ENCODE assay signal across 17 mouse cellular contexts in genomic region chr4:82401450-82402061, GRCm38 (mm10).
DNase-seq lines count a peak whose midpoint lies in the region; ATAC-seq and TF ChIP-seq lines count a peak whose summit lies in the region.
"Had no signal": no experiment of that assay in that cellular context is flagged by ENCODE, and none has a peak within 500 bp of the region (broad histone marks: within the 10 kb centered on the region; RNA-seq: fewer than 3 reads in every experiment).

No protein-coding gene starts in this region.

- no peak overlapping the region for H3K4me2 ChIP-seq in heart, embryonic 15.5 days
- H3K4me2 ChIP-seq in lung, postnatal 0 days (replicated peaks; ENCODE audit: low read depth, low read length), result no peak overlapping the region
- H3K4me2 ChIP-seq: hindbrain, embryonic 12.5 days; liver, embryonic 11.5 days had no signal

- no peak overlapping the region for H3K9ac ChIP-seq in heart, embryonic 15.5 days
- no peak overlapping the region for H3K9ac ChIP-seq in lung, postnatal 0 days (replicated peaks; ENCODE audit: low read depth)

- 0 out of 2 replicates have a peak overlapping the region, but pooled peaks have one; percentile 29 for H3K27ac ChIP-seq in heart, embryonic 15.5 days
- H3K27ac ChIP-seq in lung, postnatal 0 days (ENCODE audit: low read length), result peak overlapping the region; percentile 71; the same call in 1 of the 2 replicates
- H3K27ac ChIP-seq: hindbrain, embryonic 12.5 days had no signal

- no peak for ATAC-seq in heart, embryonic 15.5 days (replicated peaks; ENCODE audit: insufficient number of reproducible peaks, insufficient read depth, low FRiP score, low read depth)
- ATAC-seq in lung, postnatal 0 days, result no peak
- ATAC-seq: intestine, embryonic 16.5 days had no signal

- 55% methylated on average over 3 of the region's 3 CpGs for WGBS in heart, embryonic 15.5 days
- WGBS in lung, postnatal 0 days, result 37% methylated on average over 3 of the region's 3 CpGs

- DNase-seq in embryo, embryonic 10.5 days (ENCODE audit: low spot score), result peak; percentile 25
- DNase-seq in embryo, embryonic 9.5 days (ENCODE audit: extremely low spot score), result no peak
- DNase-seq in heart, adult 8-10 months (ENCODE audit: low spot score), result no peak
- DNase-seq in lung, postnatal 0 days (ENCODE audit: low spot score), result no peak
- no peak for DNase-seq in lung, postnatal 36 days
- no peak for DNase-seq in layer of hippocampus, postnatal 36 days
- no peak for DNase-seq in adrenal gland, postnatal 25 days
- DNase-seq: cerebellum, adult 9-10 months; embryo, embryonic 11 days; kidney, postnatal 14 days; lung, postnatal 14 days; midbrain, embryonic 14.5 days; thymus, postnatal 14 days had no signal

- no peaks in the 10 kb centered on the region for H3K27me3 ChIP-seq in heart, embryonic 15.5 days
- H3K27me3 ChIP-seq in lung, postnatal 0 days (replicated peaks; ENCODE audit: insufficient read depth, low read length), result no peaks in the 10 kb centered on the region
- H3K27me3 ChIP-seq: hindbrain, embryonic 12.5 days had no signal

- no peak overlapping the region for H3K4me3 ChIP-seq in heart, embryonic 15.5 days
- H3K4me3 ChIP-seq in lung, postnatal 0 days (ENCODE audit: low read depth, low read length), result no peak overlapping the region
- H3K4me3 ChIP-seq: hindbrain, embryonic 12.5 days had no signal

- no peak for TF ChIP-seq CTCF in lung, postnatal 0 days (IDR thresholded peaks at IDR 0.05)

- H3K9me3 ChIP-seq in heart, embryonic 15.5 days (replicated peaks), result no peaks in the 10 kb centered on the region
- H3K9me3 ChIP-seq in lung, postnatal 0 days (ENCODE audit: low read length), result no peaks in the 10 kb centered on the region
- H3K9me3 ChIP-seq: hindbrain, embryonic 12.5 days had no signal

- peaks cover 82% of the 10 kb centered on the region for H3K4me1 ChIP-seq in heart, embryonic 15.5 days (replicated peaks)
- H3K4me1 ChIP-seq in lung, postnatal 0 days (ENCODE audit: insufficient read depth, low read depth, low read length), result peaks cover 26% of the 10 kb centered on the region; the same call in 1 of the 2 replicates

- no peak for TF ChIP-seq EP300 in lung, postnatal 0 days (IDR thresholded peaks at IDR 0.05)

- H3K36me3 ChIP-seq in heart, embryonic 15.5 days, result no peaks in the 10 kb centered on the region
- no peaks in the 10 kb centered on the region for H3K36me3 ChIP-seq in lung, postnatal 0 days (ENCODE audit: insufficient read depth, low read length)
- H3K36me3 ChIP-seq: hindbrain, embryonic 12.5 days had no signal
